Mouse (Mus musculus): Measurements from ENCODE around the gene Tpk1.

- TF ChIP-seq CTCF (IDR thresholded peaks at IDR 0.05; ENCODE audit: low read depth) (no peak), EP300 (IDR thresholded peaks at IDR 0.05; ENCODE audit: low read depth) (no peak)
Observed at GRCm38 (mm10) chr6:43475921-43476320, 190.2 kb downstream of the Tpk1 start.
